Comparison of ENCODE assay signal across 25 mouse cellular contexts in the genomic region with DNA sequence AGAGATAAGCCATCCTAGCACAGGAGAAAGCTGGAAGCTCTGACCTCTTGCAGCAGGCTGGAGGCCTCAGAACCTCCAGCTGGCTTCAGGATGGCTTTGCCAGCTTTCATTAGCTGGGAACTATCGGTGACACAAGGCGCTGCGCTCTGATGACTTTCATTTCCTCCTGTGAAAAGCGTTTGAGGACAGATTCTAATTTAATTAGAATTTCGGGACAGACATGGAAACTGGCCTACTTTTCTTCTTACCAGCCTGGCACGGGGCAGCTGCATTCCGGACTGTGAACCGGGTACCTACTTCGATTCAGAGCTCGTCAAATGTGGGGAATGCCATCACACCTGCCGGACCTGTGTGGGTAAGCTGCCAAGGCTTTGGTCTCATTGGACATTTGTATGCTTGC. TPM values are rescaled to one million over a fixed set of nuclear protein-coding genes. Genes with fewer than 3 reads are reported as not detected.
DNase-seq lines count a peak whose midpoint lies in the region; ATAC-seq and TF ChIP-seq lines count a peak whose summit lies in the region.
"Had no signal": no experiment of that assay in that cellular context is flagged by ENCODE, and none has a peak within 500 bp of the region (broad histone marks: within the 10 kb centered on the region; RNA-seq: fewer than 3 reads in every experiment).

No protein-coding gene starts in this region.

- TF ChIP-seq EP300 in heart, adult 2 months (IDR thresholded peaks at IDR 0.05; ENCODE audit: insufficient read depth, low read depth, low read length) = no peak

- no peak overlapping the region for H3K27ac ChIP-seq in embryonic facial prominence, embryonic 13.5 days
- no peak overlapping the region for H3K27ac ChIP-seq in embryonic facial prominence, embryonic 10.5 days (replicated peaks)
- H3K27ac ChIP-seq in neural tube, embryonic 13.5 days (replicated peaks) = peak overlapping the region; percentile 33; the same call in 1 of the 2 replicates
- H3K27ac ChIP-seq in heart, adult 2 months = no peak overlapping the region
- H3K27ac ChIP-seq in forebrain, embryonic 11.5 days (ENCODE audit: low read depth, low read length) = no peak overlapping the region
- H3K27ac ChIP-seq: embryonic facial prominence, embryonic 15.5 days; heart, embryonic 15.5 days; hindbrain, embryonic 13.5 days; neural tube, embryonic 12.5 days had no signal

- H3K4me3 ChIP-seq in embryonic facial prominence, embryonic 13.5 days = no peak overlapping the region
- no peak overlapping the region for H3K4me3 ChIP-seq in embryonic facial prominence, embryonic 10.5 days
- no peak overlapping the region for H3K4me3 ChIP-seq in neural tube, embryonic 13.5 days
- H3K4me3 ChIP-seq in heart, adult 2 months = no peak overlapping the region
- H3K4me3 ChIP-seq in forebrain, embryonic 11.5 days (ENCODE audit: low read depth, low read length) = no peak overlapping the region
- H3K4me3 ChIP-seq: embryonic facial prominence, embryonic 15.5 days; heart, embryonic 15.5 days; hindbrain, embryonic 13.5 days; neural tube, embryonic 12.5 days had no signal

- H3K4me1 ChIP-seq in embryonic facial prominence, embryonic 13.5 days = peaks cover 35% of the 10 kb centered on the region
- H3K4me1 ChIP-seq in embryonic facial prominence, embryonic 10.5 days = peaks cover 28% of the 10 kb centered on the region
- H3K4me1 ChIP-seq in neural tube, embryonic 13.5 days (replicated peaks) = peaks cover 51% of the 10 kb centered on the region
- H3K4me1 ChIP-seq in heart, adult 2 months (ENCODE audit: control insufficient read depth, insufficient read depth, low read length) = no peaks in the 10 kb centered on the region
- no peaks in the 10 kb centered on the region for H3K4me1 ChIP-seq in forebrain, embryonic 11.5 days (replicated peaks; ENCODE audit: control insufficient read depth, insufficient read depth, low read length)

- no peaks in the 10 kb centered on the region for H3K9me3 ChIP-seq in embryonic facial prominence, embryonic 13.5 days
- no peaks in the 10 kb centered on the region for H3K9me3 ChIP-seq in embryonic facial prominence, embryonic 10.5 days
- H3K9me3 ChIP-seq in neural tube, embryonic 13.5 days = no peaks in the 10 kb centered on the region
- no peaks in the 10 kb centered on the region for H3K9me3 ChIP-seq in forebrain, embryonic 11.5 days (ENCODE audit: control insufficient read depth, low read length)
- H3K9me3 ChIP-seq: embryonic facial prominence, embryonic 15.5 days; heart, embryonic 15.5 days; hindbrain, embryonic 13.5 days; neural tube, embryonic 12.5 days had no signal

- 0 out of 2 replicates have a peak overlapping the region, but pooled peaks have one; percentile 22 for H3K9ac ChIP-seq in embryonic facial prominence, embryonic 13.5 days
- H3K9ac ChIP-seq in neural tube, embryonic 13.5 days = no peak overlapping the region
- H3K9ac ChIP-seq in heart, adult 2 months (ENCODE audit: low read depth, low read length) = no peak overlapping the region
- H3K9ac ChIP-seq in forebrain, embryonic 11.5 days (ENCODE audit: low read length) = no peak overlapping the region
- H3K9ac ChIP-seq: embryonic facial prominence, embryonic 15.5 days; heart, embryonic 15.5 days; hindbrain, embryonic 13.5 days; neural tube, embryonic 12.5 days had no signal

- peaks cover 21% of the 10 kb centered on the region; the same call in 1 of the 2 replicates for H3K27me3 ChIP-seq in embryonic facial prominence, embryonic 13.5 days
- H3K27me3 ChIP-seq in embryonic facial prominence, embryonic 10.5 days (replicated peaks; ENCODE audit: low read depth, poor library complexity, severe bottlenecking) = 0 out of 2 replicates have a peak, but pooled peaks cover 26% of the 10 kb centered on the region
- H3K27me3 ChIP-seq in neural tube, embryonic 13.5 days = 0 out of 2 replicates have a peak, but pooled peaks cover under 1% of the 10 kb centered on the region
- no peaks in the 10 kb centered on the region for H3K27me3 ChIP-seq in heart, adult 2 months (ENCODE audit: control insufficient read depth, insufficient read depth, low read length)
- H3K27me3 ChIP-seq in forebrain, embryonic 11.5 days (ENCODE audit: control insufficient read depth, insufficient read depth, low read length) = no peaks in the 10 kb centered on the region
- H3K27me3 ChIP-seq: hindbrain, embryonic 13.5 days had no signal

- intact Hi-C loops in heart, adult 2 months (cut with DNase I) = no loop called here

- H3K4me2 ChIP-seq in embryonic facial prominence, embryonic 13.5 days = no peak overlapping the region
- H3K4me2 ChIP-seq in neural tube, embryonic 13.5 days = no peak overlapping the region
- no peak overlapping the region for H3K4me2 ChIP-seq in forebrain, embryonic 11.5 days (ENCODE audit: low read depth, low read length, severe bottlenecking)
- H3K4me2 ChIP-seq: embryonic facial prominence, embryonic 15.5 days; heart, embryonic 15.5 days; hindbrain, embryonic 13.5 days; neural tube, embryonic 12.5 days had no signal

- no peak for ATAC-seq in embryonic facial prominence, embryonic 13.5 days (ENCODE audit: insufficient number of reproducible peaks, insufficient read depth, low FRiP score, low TSS enrichment, low read depth)
- no peak for ATAC-seq in neural tube, embryonic 13.5 days (ENCODE audit: low read depth)
- no peak for ATAC-seq in forebrain, embryonic 11.5 days (replicated peaks; ENCODE audit: low FRiP score)
- ATAC-seq: activated CD4-positive, CD25-positive, alpha-beta regulatory T cell, adult 4 months; forebrain, embryonic 14.5 days; midbrain, embryonic 16.5 days had no signal

- TF ChIP-seq POLR2A in heart, adult 2 months (IDR thresholded peaks at IDR 0.05; ENCODE audit: insufficient read depth, low read depth, low read length) = no peak

- WGBS in embryonic facial prominence, embryonic 13.5 days = 66% methylated on average over 11 of the region's 11 CpGs
- 83% methylated on average over 11 of the region's 11 CpGs for WGBS in embryonic facial prominence, embryonic 10.5 days
- 75% methylated on average over 11 of the region's 11 CpGs for WGBS in neural tube, embryonic 13.5 days
- WGBS in heart, adult 2 months = 71% methylated on average over 11 of the region's 11 CpGs
- 85% methylated on average over 11 of the region's 11 CpGs for WGBS in forebrain, embryonic 11.5 days

- no peak for TF ChIP-seq CTCF in heart, adult 2 months (IDR thresholded peaks at IDR 0.05)

- no peaks in the 10 kb centered on the region for H3K79me2 ChIP-seq in heart, adult 2 months (replicated peaks; ENCODE audit: control insufficient read depth, insufficient read depth, low read length)

- H3K36me3 ChIP-seq in embryonic facial prominence, embryonic 13.5 days = no peaks in the 10 kb centered on the region
- H3K36me3 ChIP-seq in embryonic facial prominence, embryonic 10.5 days (replicated peaks) = no peaks in the 10 kb centered on the region
- H3K36me3 ChIP-seq in neural tube, embryonic 13.5 days = no peaks in the 10 kb centered on the region
- H3K36me3 ChIP-seq in heart, adult 2 months (ENCODE audit: control insufficient read depth, insufficient read depth, low read length) = no peaks in the 10 kb centered on the region
- no peaks in the 10 kb centered on the region for H3K36me3 ChIP-seq in forebrain, embryonic 11.5 days (ENCODE audit: control insufficient read depth, insufficient read depth, low read length)
- H3K36me3 ChIP-seq: embryonic facial prominence, embryonic 15.5 days; heart, embryonic 15.5 days; hindbrain, embryonic 13.5 days; neural tube, embryonic 12.5 days had no signal

- DNase-seq in embryonic facial prominence, embryonic 10.5 days (ENCODE audit: low spot score) = no peak
- no peak for DNase-seq in neural tube, embryonic 10.5 days (ENCODE audit: extremely low spot score, low spot score)
- peak; percentile 63 to 69 for DNase-seq in cerebellum, postnatal 25 days
- DNase-seq in testis, postnatal 14 days (ENCODE audit: low spot score) = no peak
- no peak for DNase-seq in heart, adult 2 months
- no peak for DNase-seq in forebrain, embryonic 11.5 days (ENCODE audit: low spot score)
- DNase-seq: kidney, adult 18-20 months; lung, adult 2 months; thymus, postnatal 14 days had no signal

RNA-seq across cellular contexts. Expression of a gene that starts 4.7 kb away (rescaled TPM):
- not detected in 2 replicates for polyA plus RNA-seq in embryonic facial prominence, embryonic 13.5 days (2015; fragmentation: Nextera tagmentation; extraction: Ambion mirVana)
- not detected in 2 replicates for polyA plus RNA-seq in embryonic facial prominence, embryonic 10.5 days (2016; fragmentation: Nextera tagmentation; extraction: Ambion mirVana)
- not detected in 2 replicates for polyA plus RNA-seq in neural tube, embryonic 13.5 days (2015; fragmentation: Nextera tagmentation; extraction: Ambion mirVana)
- total RNA-seq in heart, adult 2 months (2021) = not detected
- polyA plus RNA-seq in heart, adult 2 months (2012; rRNA removed) = not detected in 2 replicates
- not detected in 2 replicates for polyA plus RNA-seq in forebrain, embryonic 11.5 days (2014; fragmentation: Nextera tagmentation; extraction: Ambion mirVana)
- total RNA-seq: adrenal gland, postnatal 36 days; CH12.LX; left cerebral cortex, adult 18-20 months; liver, adult 2 months had no signal
- polyA plus RNA-seq: activated CD4-positive, CD25-positive, alpha-beta regulatory T cell, adult 4 months; embryonic facial prominence, embryonic 15.5 days; forebrain, embryonic 14.5 days; gonadal fat pad, adult 2 months; heart, embryonic 15.5 days; hindbrain, embryonic 13.5 days; liver, adult 2 months; lung, adult 2 months; midbrain, embryonic 16.5 days; neural tube, embryonic 12.5 days; spleen, adult 2 months; stomach, embryonic 16.5 days had no signal

RNA-seq across cellular contexts. Expression of a gene that starts 20.1 kb away (rescaled TPM):
- 179 and 209 TPM in 2 replicates for polyA plus RNA-seq in embryonic facial prominence, embryonic 13.5 days (2015; fragmentation: Nextera tagmentation; extraction: Ambion mirVana)
- 273 and 281 TPM in 2 replicates for polyA plus RNA-seq in embryonic facial prominence, embryonic 10.5 days (2016; fragmentation: Nextera tagmentation; extraction: Ambion mirVana)
- 128 and 129 TPM in 2 replicates for polyA plus RNA-seq in neural tube, embryonic 13.5 days (2015; fragmentation: Nextera tagmentation; extraction: Ambion mirVana)
- 10 to 100 TPM; 21.7 to 22.3 TPM for total RNA-seq in heart, adult 2 months (2021)
- polyA plus RNA-seq in heart, adult 2 months (2012; rRNA removed) = 9.3 and 17.8 TPM in 2 replicates
- polyA plus RNA-seq in forebrain, embryonic 11.5 days (2014; fragmentation: Nextera tagmentation; extraction: Ambion mirVana) = 229 and 250 TPM in 2 replicates

RNA-seq across cellular contexts. Expression of a gene that starts 40.7 kb away (rescaled TPM):
- 111 and 113 TPM in 2 replicates for polyA plus RNA-seq in embryonic facial prominence, embryonic 13.5 days (2015; fragmentation: Nextera tagmentation; extraction: Ambion mirVana)
- 83.2 and 85.8 TPM in 2 replicates for polyA plus RNA-seq in embryonic facial prominence, embryonic 10.5 days (2016; fragmentation: Nextera tagmentation; extraction: Ambion mirVana)
- polyA plus RNA-seq in neural tube, embryonic 13.5 days (2015; fragmentation: Nextera tagmentation; extraction: Ambion mirVana) = 97.2 and 105 TPM in 2 replicates
- total RNA-seq in heart, adult 2 months (2021) = 10 to 100 TPM; 34.1 to 43.7 TPM
- polyA plus RNA-seq in heart, adult 2 months (2012; rRNA removed) = 32.5 and 43.5 TPM in 2 replicates
- 62.8 and 64.2 TPM in 2 replicates for polyA plus RNA-seq in forebrain, embryonic 11.5 days (2014; fragmentation: Nextera tagmentation; extraction: Ambion mirVana)

Comparison
In these comparisons a context has a peak if more than half of its experiments do, and no peak if none do; other contexts are left out.
1. DNase-seq: peak in cerebellum, postnatal 25 days (2 of 2); none in embryonic facial prominence, embryonic 10.5 days (single experiment), neural tube, embryonic 10.5 days (single experiment), testis, postnatal 14 days (single experiment), heart, adult 2 months (0 of 2) and forebrain, embryonic 11.5 days (single experiment).